Mouse (Mus musculus) retina, embryonic 14.5 days (tissue): ENCODE results near the gene 1110004F10Rik.

Experiments used
- DNase-seq: peaks from one replicate; pipeline ENCODE4 v3.0.0-alpha.2; 2015; ENCODE audit warnings: low spot score

The 1110004F10Rik gene

GRCm38 (mm10) chr7:116145030-116145429, 105.8 kb downstream of the 1110004F10Rik start:
- DNase-seq: no peak

- no peak for DNase-seq
Measured at GRCm38 (mm10) chr7:116147114-116147513, 107.9 kb downstream of the 1110004F10Rik start.

- DNase-seq: no peak
Measured at GRCm38 (mm10) chr7:116149568-116149967, 110.4 kb downstream of the 1110004F10Rik start.

GRCm38 (mm10) chr7:116153781-116154368, 114.7 kb downstream of the 1110004F10Rik start:
- DNase-seq: no peak
